Mouse (Mus musculus) C2C12 (cell line): ENCODE data around the gene Pak3.

Experiments used
- CEBPB ChIP-seq: IDR thresholded peaks from one replicate; pipeline ENCODE4 v1.6.1; 2011; ENCODE audit warnings: low read depth, mild to moderate bottlenecking, control low read depth, moderate library complexity
- CTCF ChIP-seq: IDR thresholded peaks from one replicate; pipeline ENCODE4 v1.5.1; 2011; ENCODE audit not compliant: control insufficient read depth, insufficient read depth, insufficient read length
- MAX ChIP-seq: IDR thresholded peaks from one replicate; pipeline ENCODE4 v1.6.1; 2011; ENCODE audit warnings: mild to moderate bottlenecking, control low read depth
- USF1 ChIP-seq: IDR thresholded peaks from one replicate; pipeline ENCODE4 v1.6.1; 2011; ENCODE audit warnings: low read depth, mild to moderate bottlenecking, control low read depth, moderate library complexity

DNA sequence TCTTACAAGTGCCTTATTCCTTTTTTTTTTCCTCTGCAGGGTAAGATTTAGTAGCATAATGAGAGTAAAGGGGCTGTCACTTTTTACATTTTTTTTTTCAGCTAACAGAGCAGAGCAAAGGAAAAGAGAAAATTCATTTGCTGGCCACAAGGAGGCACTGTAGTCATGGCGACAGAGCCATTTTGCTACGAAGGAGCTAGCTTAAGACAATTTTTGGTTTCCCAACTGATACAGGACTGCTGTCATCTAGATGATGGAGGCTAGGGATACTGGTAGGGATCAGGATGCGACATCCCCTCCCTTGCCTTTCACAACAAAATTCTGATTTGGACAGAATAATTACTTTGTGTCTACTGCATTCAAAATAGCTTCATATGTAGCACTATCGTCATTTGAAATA lies 217.6 kb downstream of the Pak3 start:
- TF ChIP-seq USF1 (no peak), CTCF (no peak), MAX (no peak), CEBPB (no peak)
